Mouse (Mus musculus) testis, adult 2 months (tissue): Measurements from ENCODE around the gene Rpgrip1l.

Source experiments
- CTCF ChIP-seq: fragments of 200-500 bp; IDR thresholded peaks from 2 replicates; pipeline ENCODE4 v1.5.1; 2012; ENCODE audit warnings: low read depth, mild to moderate bottlenecking, inconsistent platforms, low read length, moderate library complexity; ENCODE audit not compliant: control insufficient read depth, insufficient read depth, insufficient replicate concordance
- POLR2A ChIP-seq: fragments of 200-500 bp; IDR thresholded peaks from 2 replicates; pipeline ENCODE4 v1.6.1; 2012; ENCODE audit warnings: low read depth, mild to moderate bottlenecking, inconsistent platforms, low read length, moderate library complexity; ENCODE audit not compliant: control insufficient read depth

DNA sequence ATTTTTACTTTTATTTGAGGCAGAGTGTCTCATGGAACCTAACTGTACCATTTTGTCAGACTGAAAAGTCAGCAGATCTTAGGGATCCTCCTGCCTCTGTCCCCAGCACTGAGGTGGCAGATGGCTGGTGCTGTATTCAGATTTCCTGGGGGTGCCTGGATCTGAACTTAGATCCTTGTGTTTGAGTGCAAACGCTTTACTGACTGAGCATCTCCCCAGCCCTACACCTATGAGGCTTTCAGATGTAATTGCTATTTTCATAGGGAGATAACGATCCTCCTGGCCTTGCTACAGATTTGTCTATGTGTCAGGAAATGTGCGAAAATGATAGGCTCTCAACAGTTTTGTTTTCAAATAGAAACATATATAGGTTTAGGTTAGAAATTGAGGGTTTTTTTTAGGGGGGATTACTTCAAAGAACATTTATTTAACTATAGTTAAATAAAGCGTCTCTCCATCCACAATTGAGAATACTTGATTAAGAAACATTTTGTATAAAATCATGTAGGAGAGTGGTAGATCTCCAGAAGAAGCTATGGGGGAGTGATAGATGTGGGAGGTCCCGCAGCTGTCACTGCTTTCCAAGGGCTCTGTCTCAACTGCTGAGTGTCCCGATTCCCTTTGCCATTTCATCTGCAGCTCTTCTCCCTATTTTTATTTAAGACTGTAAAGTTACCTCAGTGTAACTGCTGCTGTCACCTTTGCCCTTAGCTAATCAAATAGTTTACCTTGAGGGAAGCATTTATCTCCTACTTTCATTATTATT lies 25.5 kb upstream of the Rpgrip1l start:
- TF ChIP-seq POLR2A (no peak), CTCF (no peak)
